Mouse (Mus musculus): ENCODE measurements around the gene Kcnk18. TPM values are rescaled to one million over a fixed set of nuclear protein-coding genes. Genes with fewer than 3 reads are reported as not detected.

Kcnk18 gene
- not detected for polyA plus RNA-seq (2012; fragmentation: generic; extraction: Trizol)
- long read RNA-seq, experiment 1 = 0 reads
- long read RNA-seq, experiment 2 = 0 reads

DNA sequence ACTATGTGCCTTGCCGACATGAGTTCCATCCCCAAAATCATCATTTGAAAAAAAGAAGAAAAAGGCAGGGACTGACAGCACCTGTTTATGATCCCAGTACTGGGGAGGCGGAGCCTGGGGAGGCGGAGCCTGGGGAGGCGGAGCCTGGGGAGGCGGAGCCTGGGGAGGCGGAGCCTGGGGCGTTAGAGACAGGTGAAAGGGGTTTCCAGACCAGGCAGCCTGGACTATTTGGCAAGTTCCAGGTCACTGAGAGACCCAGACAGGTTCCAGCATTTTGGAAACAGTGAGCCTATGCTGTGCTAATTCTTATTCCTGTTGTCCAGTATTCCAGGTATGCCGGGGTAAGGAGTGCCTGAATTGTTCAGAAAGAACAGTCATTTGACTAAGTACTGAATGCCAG, at the start of gene Kcnk18:
Gene Kcnk18 (plus strand): TSS at position 224 of the 400 bp plus-strand sequence.
- no peaks in the 10 kb centered on the region for H3K79me2 ChIP-seq (ENCODE audit: control insufficient read depth, insufficient read depth)
- H3K36me3 ChIP-seq (ENCODE audit: control insufficient read depth, insufficient read depth) = no peaks in the 10 kb centered on the region
- no peak within 1 kb of the TSS for H3ac ChIP-seq (ENCODE audit: control insufficient read depth, insufficient read length, low read depth)
- no peaks in the 10 kb centered on the region for H3K79me3 ChIP-seq (ENCODE audit: low read depth)
- no peak within 1 kb of the TSS for H3K4me3 ChIP-seq (ENCODE audit: insufficient read depth, poor library complexity, severe bottlenecking)
- TF ChIP-seq MYOD1 (IDR thresholded peaks at IDR 0.05; ENCODE audit: control insufficient read depth, insufficient read length, low read depth) (no peak), CTCF (IDR thresholded peaks at IDR 0.05; ENCODE audit: control insufficient read depth, insufficient read depth, insufficient read length) (no peak), FOSL1 (IDR thresholded peaks at IDR 0.05; ENCODE audit: insufficient read depth, low read length, poor library complexity, severe bottlenecking) (no peak), MAX (IDR thresholded peaks at IDR 0.05) (no peak), MYOG (IDR thresholded peaks at IDR 0.05; ENCODE audit: control insufficient read depth, extremely low read depth, insufficient read length) (no peak), CEBPB (IDR thresholded peaks at IDR 0.05; ENCODE audit: low read depth) (no peak), USF1 (IDR thresholded peaks at IDR 0.05; ENCODE audit: low read depth) (no peak)
- H3K27me3 ChIP-seq (ENCODE audit: control insufficient read depth, insufficient read depth, insufficient read length) = peaks cover 31% of the 10 kb centered on the region

DNA sequence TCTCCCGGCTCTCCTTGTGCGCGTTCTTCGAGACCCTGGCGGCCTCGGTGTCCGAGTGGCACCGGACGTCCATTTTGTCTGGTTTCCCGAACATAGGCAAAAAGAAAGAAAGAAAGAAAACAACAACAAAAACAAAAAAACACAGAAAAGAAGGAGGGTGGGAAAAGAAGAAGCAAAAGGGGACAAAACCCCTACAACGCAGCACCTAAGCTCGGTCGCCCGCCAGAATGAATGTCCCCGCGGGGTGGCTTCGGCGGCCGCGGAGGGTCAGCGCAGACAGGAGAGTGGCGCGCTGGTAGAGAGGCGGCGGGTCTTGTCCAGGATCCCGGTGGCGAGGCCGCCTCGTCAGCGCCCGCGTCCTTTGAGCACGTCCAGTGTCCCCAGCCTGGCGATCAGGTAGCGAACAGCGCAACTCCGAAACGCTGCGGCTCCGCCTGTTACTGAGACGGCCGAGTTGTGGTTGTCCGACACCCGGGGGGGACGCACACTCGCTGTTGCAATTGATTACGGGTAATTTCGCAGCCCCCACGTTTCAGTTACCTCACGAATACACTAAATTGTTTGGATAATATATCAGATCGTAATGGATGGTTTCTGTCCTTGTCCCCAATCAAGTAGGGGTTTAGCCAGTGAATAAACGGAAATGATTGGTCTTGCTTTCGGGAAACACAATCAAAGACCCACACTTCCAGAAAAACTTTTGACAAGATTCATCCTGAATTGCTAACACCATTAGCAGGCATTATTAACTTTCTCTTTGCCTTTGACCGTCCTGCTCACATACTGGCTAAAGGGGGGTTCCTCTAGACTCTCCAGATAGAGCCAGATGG, 48.9 kb upstream of the Kcnk18 start, which contains the start of gene Vax1:
Gene Vax1 (minus strand): TSS at position 121 of the 830 bp plus-strand sequence.
- no peak within 1 kb of the TSS for H3ac ChIP-seq (ENCODE audit: control insufficient read depth, insufficient read length, low read depth)
- H3K36me3 ChIP-seq (ENCODE audit: control insufficient read depth, insufficient read depth) = no peaks in the 10 kb centered on the region
- peaks cover 72% of the 10 kb centered on the region for H3K27me3 ChIP-seq (ENCODE audit: control insufficient read depth, insufficient read depth, insufficient read length)
- TF ChIP-seq MYOD1 (IDR thresholded peaks at IDR 0.05; ENCODE audit: control insufficient read depth, insufficient read length, low read depth) = no peak
- TF ChIP-seq MAX (IDR thresholded peaks at IDR 0.05) = no peak
- no peak for TF ChIP-seq USF1 (IDR thresholded peaks at IDR 0.05; ENCODE audit: low read depth)
- TF ChIP-seq CEBPB (IDR thresholded peaks at IDR 0.05; ENCODE audit: low read depth) = no peak
- TF ChIP-seq MYOG (IDR thresholded peaks at IDR 0.05; ENCODE audit: control insufficient read depth, extremely low read depth, insufficient read length) = no peak
- no peak for TF ChIP-seq CTCF (IDR thresholded peaks at IDR 0.05; ENCODE audit: control insufficient read depth, insufficient read depth, insufficient read length)
- no peak for TF ChIP-seq FOSL1 (IDR thresholded peaks at IDR 0.05; ENCODE audit: insufficient read depth, low read length, poor library complexity, severe bottlenecking)
- H3K79me2 ChIP-seq (ENCODE audit: control insufficient read depth, insufficient read depth) = no peaks in the 10 kb centered on the region
- no peaks in the 10 kb centered on the region for H3K79me3 ChIP-seq (ENCODE audit: low read depth)
- no peak within 1 kb of the TSS for H3K4me3 ChIP-seq (ENCODE audit: insufficient read depth, poor library complexity, severe bottlenecking)

DNA sequence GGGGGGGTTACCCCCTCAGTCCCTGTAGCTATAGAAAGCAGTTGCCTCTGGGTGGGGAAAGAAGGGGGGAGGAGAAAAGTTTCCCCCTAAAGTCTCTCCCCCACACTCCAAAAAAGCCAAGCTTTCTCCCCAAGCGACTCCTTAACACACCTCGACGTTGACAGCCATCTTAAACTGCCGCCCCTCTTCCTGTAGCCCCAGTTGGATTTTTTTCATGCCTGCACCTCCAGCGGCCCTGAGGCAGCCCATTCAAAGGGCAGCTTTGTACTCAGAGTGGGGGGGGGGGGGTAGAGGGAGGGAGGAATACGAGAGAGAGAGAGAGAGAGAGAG, 48.3 kb upstream of the Kcnk18 start:
- Histone ChIP-seq H3K79me3 (ENCODE audit: low read depth) (no peaks in the 10 kb centered on the region), H3K79me2 (ENCODE audit: control insufficient read depth, insufficient read depth) (no peaks in the 10 kb centered on the region), H3K27me3 (ENCODE audit: control insufficient read depth, insufficient read depth, insufficient read length) (peaks cover 71% of the 10 kb centered on the region), H3ac (ENCODE audit: control insufficient read depth, insufficient read length, low read depth) (no peak overlapping the region), H3K4me3 (ENCODE audit: insufficient read depth, poor library complexity, severe bottlenecking) (no peak overlapping the region), H3K36me3 (ENCODE audit: control insufficient read depth, insufficient read depth) (no peaks in the 10 kb centered on the region)
- TF ChIP-seq MYOD1 (IDR thresholded peaks at IDR 0.05; ENCODE audit: control insufficient read depth, insufficient read length, low read depth) (no peak), USF1 (IDR thresholded peaks at IDR 0.05; ENCODE audit: low read depth) (no peak), FOSL1 (IDR thresholded peaks at IDR 0.05; ENCODE audit: insufficient read depth, low read length, poor library complexity, severe bottlenecking) (no peak), CTCF (IDR thresholded peaks at IDR 0.05; ENCODE audit: control insufficient read depth, insufficient read depth, insufficient read length) (no peak), CEBPB (IDR thresholded peaks at IDR 0.05; ENCODE audit: low read depth) (no peak), MAX (IDR thresholded peaks at IDR 0.05) (no peak), MYOG (IDR thresholded peaks at IDR 0.05; ENCODE audit: control insufficient read depth, extremely low read depth, insufficient read length) (no peak)

DNA sequence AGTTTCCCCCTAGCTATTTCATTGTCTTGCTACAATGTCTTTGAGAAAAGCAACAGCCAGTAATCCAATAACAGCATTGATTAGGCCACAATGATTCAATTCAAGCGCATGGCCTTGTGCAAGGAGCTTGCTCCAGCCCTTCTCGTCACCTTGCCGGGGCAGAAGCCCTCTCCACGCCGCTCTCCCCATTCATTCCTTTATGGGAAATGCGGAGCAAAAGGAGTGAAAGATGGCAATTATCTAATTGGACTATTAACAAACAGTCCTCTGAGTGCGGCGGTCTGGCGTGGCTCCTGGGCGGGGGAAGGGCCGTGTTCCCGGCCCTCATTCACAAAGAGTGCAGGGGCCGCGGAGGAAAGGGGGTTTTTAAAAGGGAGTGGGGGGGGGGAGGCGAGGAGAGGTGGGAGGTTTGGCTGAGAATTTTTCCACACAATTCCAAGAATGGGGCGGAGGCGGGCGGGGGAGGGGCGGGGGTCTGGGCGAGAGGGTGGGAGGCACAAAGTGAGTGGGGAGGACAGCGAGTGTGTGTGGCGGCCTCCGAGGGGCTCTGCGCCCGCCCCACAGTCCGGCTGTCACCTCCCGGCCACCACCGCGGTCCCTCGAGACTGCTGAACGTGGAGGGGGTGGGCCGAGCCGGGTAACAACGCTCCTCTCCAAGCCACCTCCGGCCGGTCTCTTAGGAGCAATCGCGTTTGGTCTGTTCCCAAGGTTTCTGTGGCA, 47.7 kb upstream of the Kcnk18 start:
- no peak overlapping the region for H3ac ChIP-seq (ENCODE audit: control insufficient read depth, insufficient read length, low read depth)
- H3K27me3 ChIP-seq (ENCODE audit: control insufficient read depth, insufficient read depth, insufficient read length) = peaks cover 69% of the 10 kb centered on the region
- no peaks in the 10 kb centered on the region for H3K79me2 ChIP-seq (ENCODE audit: control insufficient read depth, insufficient read depth)
- H3K4me3 ChIP-seq (ENCODE audit: insufficient read depth, poor library complexity, severe bottlenecking) = no peak overlapping the region
- no peak for TF ChIP-seq USF1 (IDR thresholded peaks at IDR 0.05; ENCODE audit: low read depth)
- no peak for TF ChIP-seq CEBPB (IDR thresholded peaks at IDR 0.05; ENCODE audit: low read depth)
- no peak for TF ChIP-seq MYOG (IDR thresholded peaks at IDR 0.05; ENCODE audit: control insufficient read depth, extremely low read depth, insufficient read length)
- TF ChIP-seq CTCF (IDR thresholded peaks at IDR 0.05; ENCODE audit: control insufficient read depth, insufficient read depth, insufficient read length) = no peak
- TF ChIP-seq MAX (IDR thresholded peaks at IDR 0.05) = no peak
- TF ChIP-seq MYOD1 (IDR thresholded peaks at IDR 0.05; ENCODE audit: control insufficient read depth, insufficient read length, low read depth) = no peak
- no peak for TF ChIP-seq FOSL1 (IDR thresholded peaks at IDR 0.05; ENCODE audit: insufficient read depth, low read length, poor library complexity, severe bottlenecking)
- no peaks in the 10 kb centered on the region for H3K79me3 ChIP-seq (ENCODE audit: low read depth)
- H3K36me3 ChIP-seq (ENCODE audit: control insufficient read depth, insufficient read depth) = no peaks in the 10 kb centered on the region

DNA sequence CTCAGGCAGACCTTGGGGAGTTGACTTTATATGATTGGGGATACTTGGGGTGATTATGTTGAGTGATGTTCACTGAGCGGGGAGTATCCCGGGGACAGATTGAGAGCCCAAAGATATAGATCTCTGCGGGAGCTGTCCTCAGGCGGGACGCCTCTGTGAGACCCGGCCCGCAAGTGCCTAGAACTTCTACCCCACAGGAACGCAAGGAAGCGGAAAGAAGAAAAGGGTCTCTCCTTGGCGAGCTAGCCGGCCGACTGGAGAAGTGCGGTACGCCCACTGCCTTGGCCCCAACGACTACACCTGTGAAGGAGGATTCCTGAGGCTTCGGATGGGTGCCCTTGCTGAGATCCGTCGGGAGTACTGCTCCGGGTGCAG, 47.2 kb upstream of the Kcnk18 start:
- H3K27me3 ChIP-seq (ENCODE audit: control insufficient read depth, insufficient read depth, insufficient read length) = peaks cover 64% of the 10 kb centered on the region
- H3ac ChIP-seq (ENCODE audit: control insufficient read depth, insufficient read length, low read depth) = no peak overlapping the region
- H3K4me3 ChIP-seq (ENCODE audit: insufficient read depth, poor library complexity, severe bottlenecking) = no peak overlapping the region
- no peaks in the 10 kb centered on the region for H3K79me3 ChIP-seq (ENCODE audit: low read depth)
- no peaks in the 10 kb centered on the region for H3K79me2 ChIP-seq (ENCODE audit: control insufficient read depth, insufficient read depth)
- TF ChIP-seq USF1 (IDR thresholded peaks at IDR 0.05; ENCODE audit: low read depth) = no peak
- TF ChIP-seq MYOG (IDR thresholded peaks at IDR 0.05; ENCODE audit: control insufficient read depth, extremely low read depth, insufficient read length) = no peak
- no peak for TF ChIP-seq FOSL1 (IDR thresholded peaks at IDR 0.05; ENCODE audit: insufficient read depth, low read length, poor library complexity, severe bottlenecking)
- TF ChIP-seq MAX (IDR thresholded peaks at IDR 0.05) = no peak
- TF ChIP-seq CTCF (IDR thresholded peaks at IDR 0.05; ENCODE audit: control insufficient read depth, insufficient read depth, insufficient read length) = no peak
- TF ChIP-seq CEBPB (IDR thresholded peaks at IDR 0.05; ENCODE audit: low read depth) = no peak
- no peak for TF ChIP-seq MYOD1 (IDR thresholded peaks at IDR 0.05; ENCODE audit: control insufficient read depth, insufficient read length, low read depth)
- no peaks in the 10 kb centered on the region for H3K36me3 ChIP-seq (ENCODE audit: control insufficient read depth, insufficient read depth)
